11 mouse cellular contexts compared by ENCODE assay signal in the genomic region with DNA sequence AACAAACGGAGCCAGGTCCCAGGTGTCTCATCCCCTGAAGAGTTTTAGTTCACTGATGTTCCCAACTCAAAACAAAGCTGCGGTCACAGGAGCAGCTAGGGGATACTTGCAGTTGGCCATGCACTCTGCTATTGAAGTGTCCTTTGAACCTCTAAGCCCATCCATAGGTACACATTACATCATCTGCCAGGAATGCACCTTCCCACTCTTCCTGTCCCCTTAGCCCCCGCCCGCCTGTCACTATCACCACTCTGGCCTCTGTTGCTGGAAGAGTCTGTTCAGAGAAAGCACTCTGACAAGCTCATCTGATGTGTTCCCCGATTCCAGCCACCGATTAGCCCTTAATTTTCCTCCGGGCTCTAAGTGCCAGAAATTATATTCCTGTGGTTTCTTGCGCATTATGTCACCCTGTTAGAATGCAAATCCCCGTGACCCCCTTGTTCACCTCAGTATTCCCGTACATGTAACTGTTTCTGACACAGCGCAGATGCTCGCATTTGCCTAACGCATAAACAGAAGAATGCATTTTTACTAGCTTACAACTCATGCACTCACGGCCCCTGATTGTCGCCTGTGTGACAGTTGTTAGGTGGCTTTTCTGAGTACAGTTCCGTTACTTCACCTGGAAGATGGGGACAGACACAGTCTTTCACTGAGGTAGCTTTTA.
DNase-seq lines count a peak whose midpoint lies in the region; ATAC-seq lines count a peak whose summit lies in the region.
"Had no signal": no experiment of that assay in that cellular context is flagged by ENCODE, and none has a peak within 500 bp of the region (broad histone marks: within the 10 kb centered on the region; RNA-seq: fewer than 3 reads in every experiment).

No protein-coding gene starts in this region.

- ATAC-seq in heart, embryonic 12.5 days (ENCODE audit: insufficient number of reproducible peaks, low FRiP score) = no peak
- no peak for ATAC-seq in megakaryocyte, adult 5-6 weeks (ENCODE audit: poor library complexity, severe bottlenecking)
- peak; percentile 85 for ATAC-seq in intestine, embryonic 16.5 days

- peaks cover 23% of the 10 kb centered on the region for H3K4me1 ChIP-seq in heart, embryonic 12.5 days (replicated peaks)
- no peaks in the 10 kb centered on the region for H3K4me1 ChIP-seq in megakaryocyte, embryonic 14.5 days
- peaks cover 9% of the 10 kb centered on the region for H3K4me1 ChIP-seq in intestine, embryonic 16.5 days (ENCODE audit: control insufficient read depth, insufficient read depth, low read length)

- H3K4me3 ChIP-seq in heart, embryonic 12.5 days = no peak overlapping the region
- H3K4me3 ChIP-seq in megakaryocyte, embryonic 14.5 days (replicated peaks) = peak overlapping the region; percentile 5
- H3K4me3 ChIP-seq in intestine, embryonic 16.5 days (ENCODE audit: low read length) = no peak overlapping the region

- H3K9ac ChIP-seq in heart, embryonic 12.5 days = no peak overlapping the region
- no peak overlapping the region for H3K9ac ChIP-seq in intestine, embryonic 16.5 days (ENCODE audit: low read depth, low read length)

- no peaks in the 10 kb centered on the region for H3K9me3 ChIP-seq in heart, embryonic 12.5 days (replicated peaks)
- peaks cover 82% of the 10 kb centered on the region for H3K9me3 ChIP-seq in megakaryocyte, embryonic 14.5 days
- H3K9me3 ChIP-seq in intestine, embryonic 16.5 days (ENCODE audit: control insufficient read depth, low read length) = no peaks in the 10 kb centered on the region

- WGBS in heart, embryonic 12.5 days = 44% methylated on average over 16 of the region's 16 CpGs
- WGBS in intestine, embryonic 16.5 days = 31% methylated on average over 16 of the region's 16 CpGs

- H3K36me3 ChIP-seq in heart, embryonic 12.5 days = no peaks in the 10 kb centered on the region
- no peaks in the 10 kb centered on the region for H3K36me3 ChIP-seq in megakaryocyte, embryonic 14.5 days (replicated peaks; ENCODE audit: low read length)
- no peaks in the 10 kb centered on the region for H3K36me3 ChIP-seq in intestine, embryonic 16.5 days (ENCODE audit: control insufficient read depth, insufficient read depth, low read length)

- intact Hi-C loops in heart, postnatal 25 days (cut with DNase I) = no loop called here

- H3K27ac ChIP-seq in heart, embryonic 12.5 days (ENCODE audit: poor library complexity, severe bottlenecking) = peak overlapping the region; percentile 0; the same call in 1 of the 2 replicates
- H3K27ac ChIP-seq in intestine, embryonic 16.5 days (ENCODE audit: low read length) = peak overlapping the region; percentile 46; the same call in 1 of the 2 replicates

- H3K27me3 ChIP-seq in heart, embryonic 12.5 days (replicated peaks) = no peaks in the 10 kb centered on the region
- H3K27me3 ChIP-seq in megakaryocyte, embryonic 14.5 days (replicated peaks) = no peaks in the 10 kb centered on the region
- no peaks in the 10 kb centered on the region for H3K27me3 ChIP-seq in intestine, embryonic 16.5 days (replicated peaks; ENCODE audit: control insufficient read depth, insufficient read depth, low read length)

- H3K4me2 ChIP-seq in heart, embryonic 12.5 days = peak overlapping the region; percentile 40
- H3K4me2 ChIP-seq in intestine, embryonic 16.5 days (ENCODE audit: low read depth, low read length) = no peak overlapping the region

- DNase-seq in heart, postnatal 25 days (ENCODE audit: low spot score) = no peak
- DNase-seq in lung, postnatal 10 days = peak; percentile 15
- no peak for DNase-seq in layer of hippocampus, postnatal 10 days (ENCODE audit: low spot score in 2 of 2)
- DNase-seq in cerebellum, adult 9-10 months = no peak
- DNase-seq: adrenal gland, postnatal 36 days; cerebellum, postnatal 36 days; kidney, adult 18-20 months had no signal
